In the genomic region with DNA sequence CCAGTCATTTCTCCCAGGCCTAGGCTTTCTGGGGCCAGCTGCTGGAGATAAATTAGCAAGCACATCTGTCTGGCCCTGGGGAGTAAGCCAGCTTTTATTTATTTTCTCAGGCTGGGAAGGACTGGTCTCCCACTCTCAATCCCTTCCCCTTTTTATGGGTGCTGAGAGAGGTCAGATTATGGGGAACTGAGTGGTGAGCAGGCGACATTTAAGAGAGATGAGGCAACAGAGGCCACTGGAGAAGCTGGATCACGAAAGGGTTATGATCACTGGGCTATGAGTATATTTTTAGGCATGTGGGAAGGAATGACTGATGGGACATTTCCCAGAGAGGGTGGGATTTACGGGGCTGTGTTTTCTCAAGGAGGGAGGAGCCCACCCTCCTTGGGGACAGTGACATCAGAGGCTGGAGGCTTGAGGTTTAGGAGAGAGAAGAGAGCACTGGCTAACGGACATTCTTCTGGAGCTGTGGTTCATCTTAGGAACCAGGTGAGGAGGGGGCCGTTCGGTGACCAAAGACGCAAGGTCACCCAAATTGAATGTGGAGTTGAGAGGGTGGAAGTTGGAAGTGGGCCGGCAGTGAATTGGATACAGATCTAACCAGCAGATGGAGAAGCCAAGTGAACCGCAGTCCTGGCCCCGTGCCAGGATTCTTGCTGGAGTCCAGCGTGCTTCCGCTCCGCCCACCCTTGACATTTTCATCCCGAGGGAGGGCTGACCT, we compare ENCODE assay signal across 8 mouse cellular contexts.
DNase-seq lines count a peak whose midpoint lies in the region; ATAC-seq and TF ChIP-seq lines count a peak whose summit lies in the region.

No protein-coding gene starts in this region.

- TF ChIP-seq CTCF in liver, adult 2 months (IDR thresholded peaks at IDR 0.05; ENCODE audit: low read depth, low read length) = no peak
- TF ChIP-seq CTCF in midbrain, postnatal 0 days (IDR thresholded peaks at IDR 0.05) = no peak
- TF ChIP-seq CTCF in stomach, postnatal 0 days (IDR thresholded peaks at IDR 0.05; ENCODE audit: low read depth) = peak; percentile 35

- 8% methylated on average over 14 of the region's 14 CpGs for WGBS in liver, adult 2 months
- 51% methylated on average over 14 of the region's 14 CpGs for WGBS in liver, embryonic 11.5 days
- WGBS in midbrain, postnatal 0 days = 51% methylated on average over 14 of the region's 14 CpGs
- WGBS in stomach, postnatal 0 days = 10% methylated on average over 14 of the region's 14 CpGs

- no peaks in the 10 kb centered on the region for H3K9me3 ChIP-seq in liver, embryonic 11.5 days (ENCODE audit: control insufficient read depth, low read length)
- no peaks in the 10 kb centered on the region for H3K9me3 ChIP-seq in midbrain, postnatal 0 days (ENCODE audit: low read length)
- no peaks in the 10 kb centered on the region for H3K9me3 ChIP-seq in stomach, postnatal 0 days (ENCODE audit: control insufficient read depth, low read length)

- no peak overlapping the region for H3K4me3 ChIP-seq in liver, adult 2 months (ENCODE audit: insufficient read depth, low read depth, low read length)
- no peak overlapping the region for H3K4me3 ChIP-seq in liver, embryonic 11.5 days (ENCODE audit: low read depth, low read length)
- no peak overlapping the region for H3K4me3 ChIP-seq in midbrain, postnatal 0 days (ENCODE audit: low read depth, low read length)
- H3K4me3 ChIP-seq in stomach, postnatal 0 days (ENCODE audit: low read depth, low read length) = 0 out of 2 replicates have a peak overlapping the region, but pooled peaks have one; percentile 8

- H3K4me2 ChIP-seq in liver, embryonic 11.5 days = no peak overlapping the region
- no peak overlapping the region for H3K4me2 ChIP-seq in midbrain, postnatal 0 days (ENCODE audit: low read depth, low read length, poor library complexity, severe bottlenecking)
- H3K4me2 ChIP-seq in stomach, postnatal 0 days (replicated peaks; ENCODE audit: low read depth) = peak overlapping the region; percentile 42

- no peaks in the 10 kb centered on the region for H3K27me3 ChIP-seq in liver, adult 2 months (ENCODE audit: control insufficient read depth, insufficient read depth, low read length)
- no peaks in the 10 kb centered on the region for H3K27me3 ChIP-seq in liver, embryonic 11.5 days (replicated peaks; ENCODE audit: control insufficient read depth, insufficient read depth, low read length)
- no peaks in the 10 kb centered on the region for H3K27me3 ChIP-seq in midbrain, postnatal 0 days (ENCODE audit: insufficient read depth, low read length)
- no peaks in the 10 kb centered on the region for H3K27me3 ChIP-seq in stomach, postnatal 0 days (ENCODE audit: control insufficient read depth, insufficient read depth, low read length)

- no peak for TF ChIP-seq EP300 in stomach, postnatal 0 days (optimal IDR thresholded peaks at IDR 0.05)

- intact Hi-C loops in left cerebral cortex, postnatal 25 days (cut with DNase I) = loop anchor here (5.0 kb wide), 1 partner anchor 59 kb away; no protein-coding TSS in a partner anchor

- H3K27ac ChIP-seq in liver, adult 2 months (replicated peaks; ENCODE audit: insufficient read depth, low read depth, low read length) = peak overlapping the region; percentile 64
- no peak overlapping the region for H3K27ac ChIP-seq in liver, embryonic 11.5 days (ENCODE audit: low read depth, low read length)
- H3K27ac ChIP-seq in midbrain, postnatal 0 days (ENCODE audit: low read depth, low read length) = no peak overlapping the region
- H3K27ac ChIP-seq in stomach, postnatal 0 days (replicated peaks) = peak overlapping the region; percentile 65

- peaks cover 6% of the 10 kb centered on the region; the same call in 1 of the 2 replicates for H3K79me2 ChIP-seq in liver, adult 2 months (ENCODE audit: control insufficient read depth, insufficient read depth, low read length)

- H3K36me3 ChIP-seq in liver, adult 2 months (ENCODE audit: control insufficient read depth, insufficient read depth, low read length) = no peaks in the 10 kb centered on the region
- H3K36me3 ChIP-seq in liver, embryonic 11.5 days (ENCODE audit: control insufficient read depth, insufficient read depth, low read length) = no peaks in the 10 kb centered on the region
- H3K36me3 ChIP-seq in midbrain, postnatal 0 days (ENCODE audit: insufficient read depth, low read length) = no peaks in the 10 kb centered on the region
- H3K36me3 ChIP-seq in stomach, postnatal 0 days (ENCODE audit: control insufficient read depth, insufficient read depth, low read length) = no peaks in the 10 kb centered on the region

- H3K4me1 ChIP-seq in liver, adult 2 months (ENCODE audit: control insufficient read depth, insufficient read depth, low read length) = peaks cover 37% of the 10 kb centered on the region
- H3K4me1 ChIP-seq in liver, embryonic 11.5 days (replicated peaks; ENCODE audit: control insufficient read depth, insufficient read depth, low read length) = peaks cover 21% of the 10 kb centered on the region
- no peaks in the 10 kb centered on the region for H3K4me1 ChIP-seq in midbrain, postnatal 0 days (ENCODE audit: insufficient read depth, low read length)
- peaks cover 7% of the 10 kb centered on the region; the same call in 1 of the 2 replicates for H3K4me1 ChIP-seq in stomach, postnatal 0 days (replicated peaks; ENCODE audit: control insufficient read depth, insufficient read depth)

- peak; percentile 86 for DNase-seq in liver, adult 2 months (ENCODE audit: extremely low read depth, low read depth, low spot score)
- no peak for DNase-seq in liver, embryonic 11.5 days (ENCODE audit: low spot score)
- DNase-seq in cerebellum, adult 8-10 months = peak; percentile 64
- DNase-seq in gastrocnemius, postnatal 10 days = peak; percentile 91
- DNase-seq in induced T-regulatory cell, adult 2 months (ENCODE audit: low read depth) = peak; percentile 9
- DNase-seq in left cerebral cortex, postnatal 25 days (ENCODE audit: low spot score in 2 of 2) = peak; percentile 57 to 65
- DNase-seq in midbrain, postnatal 0 days (ENCODE audit: low spot score) = peak; percentile 83
- DNase-seq in stomach, postnatal 0 days (ENCODE audit: low spot score) = peak; percentile 81

- H3K9ac ChIP-seq in liver, adult 2 months (ENCODE audit: low read depth, low read length) = peak overlapping the region; percentile 13; the same call in 1 of the 2 replicates
- H3K9ac ChIP-seq in liver, embryonic 11.5 days (ENCODE audit: low read depth, low read length) = no peak overlapping the region
- no peak overlapping the region for H3K9ac ChIP-seq in midbrain, postnatal 0 days (replicated peaks; ENCODE audit: low read length, poor library complexity, severe bottlenecking)
- H3K9ac ChIP-seq in stomach, postnatal 0 days (ENCODE audit: low read length) = no peak overlapping the region

- TF ChIP-seq POLR2A in liver, adult 2 months (IDR thresholded peaks at IDR 0.05; ENCODE audit: extremely low read depth, insufficient read depth, low read length) = no peak

- ATAC-seq in liver, embryonic 11.5 days (replicated peaks; ENCODE audit: low FRiP score) = no peak
- no peak for ATAC-seq in midbrain, postnatal 0 days (ENCODE audit: low FRiP score)
- ATAC-seq in stomach, postnatal 0 days (ENCODE audit: low FRiP score, low TSS enrichment) = peak; percentile 62

Comparison
In these comparisons a context has a peak if more than half of its experiments do, and no peak if none do; other contexts are left out.
1. H3K27ac ChIP-seq: peak in liver, adult 2 months (single experiment) and stomach, postnatal 0 days (single experiment); none in liver, embryonic 11.5 days (single experiment) and midbrain, postnatal 0 days (single experiment).